Mouse (Mus musculus) heart, embryonic 15.5 days (tissue): ENCODE measurements around the gene 1700024G13Rik. TPM values are rescaled to one million over a fixed set of nuclear protein-coding genes. Genes with fewer than 3 reads are reported as not detected.

ENCODE experiments used
- ATAC-seq: fragments of 200-750 bp; cut with Nextera tagmentation; replicated peaks from 2 replicates; pipeline ENCODE4 v1.8.0; 2017; ENCODE audit warnings: low read depth, moderate TSS enrichment; ENCODE audit not compliant: insufficient number of reproducible peaks, insufficient read depth, low FRiP score
- H3K27ac ChIP-seq: fragments of 300-500 bp; sonication (generic); 2 replicates; pipeline ENCODE4 v1.5.1; 2015; ENCODE audit warnings: mild to moderate bottlenecking, inconsistent platforms
- H3K27me3 ChIP-seq: fragments of 300-500 bp; sonication (generic); 2 replicates; pipeline ENCODE4 v1.6.1; 2015; ENCODE audit warnings: inconsistent platforms
- H3K36me3 ChIP-seq: fragments of 300-500 bp; sonication (generic); 2 replicates; pipeline ENCODE4 v1.6.1; 2015; ENCODE audit warnings: mild to moderate bottlenecking, inconsistent platforms
- H3K4me1 ChIP-seq: fragments of 300-500 bp; sonication (generic); replicated peaks from 2 replicates; pipeline ENCODE4 v1.6.1; 2015; ENCODE audit warnings: inconsistent platforms
- H3K4me2 ChIP-seq: fragments of 300-500 bp; sonication (generic); 2 replicates; pipeline ENCODE4 v1.6.1; 2015; ENCODE audit warnings: inconsistent platforms, mild to moderate bottlenecking, moderate library complexity
- H3K4me3 ChIP-seq: fragments of 300-500 bp; sonication (generic); 2 replicates; pipeline ENCODE4 v1.5.1; 2015; ENCODE audit warnings: mild to moderate bottlenecking, inconsistent platforms
- H3K9ac ChIP-seq: fragments of 300-500 bp; sonication (generic); 2 replicates; pipeline ENCODE4 v1.6.1; 2015; ENCODE audit warnings: mild to moderate bottlenecking, inconsistent platforms
- H3K9me3 ChIP-seq: fragments of 300-500 bp; sonication (generic); replicated peaks from 2 replicates; pipeline ENCODE4 v1.6.1; 2016; ENCODE audit warnings: inconsistent platforms
- WGBS: fragments of 180-500 bp; shearing (Covaris S2); methylation state at CpG from one replicate; pipeline ENCODE4 v1.1.7; 2015; ENCODE audit warnings: mixed read lengths; 5-methylcytosine and 5-hydroxymethylcytosine counted together
- polyA plus RNA-seq: library from polyadenylated mRNA; unstranded; fragments of >200 nt; fragmentation: Nextera tagmentation; extraction: Ambion mirVana; gene quantifications from 2 replicates; pipeline ENCODE4 v1.2.1, GENCODE M21; 2015

1700024G13Rik gene
- polyA plus RNA-seq, 1 experiment from 2014 or later: not detected

DNA sequence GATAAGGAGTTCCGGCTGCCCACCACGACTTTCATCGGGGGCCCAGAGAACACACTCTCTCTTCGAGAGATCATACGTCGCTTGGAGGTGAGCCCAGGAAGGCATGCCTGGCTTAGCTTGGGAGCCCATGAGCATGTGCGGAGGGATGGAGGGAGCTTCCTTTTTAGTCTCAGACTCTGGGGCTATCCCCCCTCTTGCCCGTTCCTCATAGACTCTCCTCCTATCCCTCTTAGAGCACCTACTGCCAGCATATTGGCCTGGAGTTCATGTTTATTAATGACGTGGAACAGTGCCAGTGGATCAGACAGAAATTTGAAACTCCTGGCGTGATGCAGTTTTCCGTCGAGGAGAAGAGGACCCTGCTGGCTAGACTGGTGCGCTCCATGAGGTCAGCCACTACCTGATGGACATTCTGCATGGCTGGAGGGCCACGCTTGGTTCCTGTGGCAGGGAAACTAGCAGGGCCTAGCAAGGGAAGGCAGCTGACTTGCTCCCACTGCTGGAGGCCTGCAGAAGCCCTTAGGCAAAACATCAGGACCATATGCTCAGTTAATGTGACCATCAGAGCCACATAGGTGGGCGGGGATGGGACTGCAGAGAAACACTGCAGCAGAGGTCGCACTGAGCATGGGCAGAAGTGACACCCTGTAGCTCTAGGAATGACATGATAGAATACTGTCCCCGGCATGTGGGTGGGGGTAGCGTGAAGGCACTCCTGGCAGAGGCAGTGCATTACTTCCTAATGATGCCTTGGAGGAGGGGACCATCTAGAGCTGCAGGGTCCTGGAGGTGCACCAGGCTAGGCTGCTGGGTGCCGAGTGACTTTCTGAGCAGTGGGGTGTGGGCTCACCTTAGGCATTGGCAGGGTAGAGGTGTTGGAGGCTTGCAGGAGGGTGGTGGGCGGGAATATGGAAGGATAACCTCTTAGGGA, 55.4 kb downstream of the 1700024G13Rik start:
- no peak for ATAC-seq
- H3K9ac ChIP-seq: no peak overlapping the region
- WGBS: 83% methylated on average over 20 of the region's 20 CpGs

DNA sequence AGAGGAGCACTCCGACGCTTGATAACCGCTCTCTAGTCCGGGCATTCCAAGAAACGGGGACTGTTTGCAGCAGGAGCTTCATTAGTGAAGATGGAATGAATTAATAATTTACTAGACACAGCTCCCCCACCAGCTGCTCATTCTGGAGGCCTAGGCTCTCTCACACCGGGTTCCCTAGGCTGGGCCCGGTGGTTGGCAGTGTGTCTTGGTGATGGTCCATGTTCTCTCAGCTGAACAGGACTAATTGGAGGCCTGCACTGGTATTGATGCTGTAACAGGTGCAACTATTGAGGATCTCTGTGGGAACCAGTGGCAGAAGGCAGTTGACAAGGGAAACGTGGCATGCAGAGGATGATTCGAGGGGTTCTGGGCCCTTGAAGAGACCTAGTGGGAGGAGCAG, 60.8 kb downstream of the 1700024G13Rik start:
- H3K4me3 ChIP-seq: no peak overlapping the region
- H3K27ac ChIP-seq: no peak overlapping the region
- H3K36me3 ChIP-seq: no peaks in the 10 kb centered on the region
- no peak overlapping the region for H3K9ac ChIP-seq
- H3K27me3 ChIP-seq: no peaks in the 10 kb centered on the region
- no peak for ATAC-seq
- peaks cover 3% of the 10 kb centered on the region for H3K4me1 ChIP-seq
- 83% methylated on average over 9 of the region's 9 CpGs for WGBS
- H3K4me2 ChIP-seq: no peak overlapping the region
- H3K9me3 ChIP-seq: no peaks in the 10 kb centered on the region

More for the DNA sequence above, 55.4 kb downstream of the 1700024G13Rik start:
- no peak overlapping the region for H3K4me3 ChIP-seq
- no peaks in the 10 kb centered on the region for H3K9me3 ChIP-seq
- no peak overlapping the region for H3K4me2 ChIP-seq
- H3K27me3 ChIP-seq: no peaks in the 10 kb centered on the region
- no peak overlapping the region for H3K27ac ChIP-seq
- H3K4me1 ChIP-seq: no peaks in the 10 kb centered on the region
- H3K36me3 ChIP-seq: no peaks in the 10 kb centered on the region; the same call in 1 of the 2 replicates

Other genes with a start within 250 kb of the 1700024G13Rik start
- not detected in 2 replicates for gene Msmb, start 246.4 kb downstream of the 1700024G13Rik start, polyA plus RNA-seq
- 131 and 154 TPM in 2 replicates for gene Ncoa4, start 228.5 kb downstream of the 1700024G13Rik start, polyA plus RNA-seq
- 288 and 312 TPM in 2 replicates for gene Timm23, start 186.5 kb downstream of the 1700024G13Rik start, polyA plus RNA-seq
- gene Parg, start 186.4 kb downstream of the 1700024G13Rik start, polyA plus RNA-seq: 23.6 and 26.6 TPM in 2 replicates
- 10.9 and 12.2 TPM in 2 replicates for gene Ogdhl, start 66.4 kb downstream of the 1700024G13Rik start, polyA plus RNA-seq
- 0.13 and 0.90 TPM in 2 replicates for gene Slc18a3, start 76.5 kb upstream of the 1700024G13Rik start, polyA plus RNA-seq
- 0.34 TPM in 1 of 2 replicates, not detected in the other for gene Chat, start 77.6 kb upstream of the 1700024G13Rik start, polyA plus RNA-seq
- gene Ercc6, start 125.1 kb upstream of the 1700024G13Rik start, polyA plus RNA-seq: 10.3 and 12.5 TPM in 2 replicates
- gene Prrxl1, start 211.0 kb upstream of the 1700024G13Rik start, polyA plus RNA-seq: 0.24 and 0.43 TPM in 2 replicates